Mouse (Mus musculus) testis, postnatal 14 days (tissue): Measurements from ENCODE around the gene Surf1.

Experiments used
- DNase-seq: peaks from one replicate; pipeline ENCODE4 v3.0.0; 2021; ENCODE audit warnings: low spot score

Surf1 gene

DNA sequence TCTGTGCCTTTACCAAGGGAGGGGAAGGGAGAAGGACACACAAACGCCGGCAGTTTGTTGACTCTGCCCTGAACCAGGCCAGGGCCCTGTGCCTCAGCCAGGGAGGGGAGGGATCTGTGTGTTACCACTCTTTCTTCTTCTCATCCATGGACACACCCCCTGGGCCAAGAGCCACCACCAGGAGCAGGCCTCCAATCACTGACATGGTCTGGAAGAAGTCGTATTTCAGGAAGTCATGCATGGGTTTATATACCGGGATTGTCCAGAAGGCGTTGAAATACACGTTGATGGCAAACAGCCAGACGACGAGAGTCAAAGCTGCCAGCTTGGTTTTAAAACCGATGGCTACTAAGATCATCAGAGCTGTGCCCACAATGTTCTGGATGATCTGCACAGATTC lies 5.5 kb upstream of the Surf1 start:
- DNase-seq: no peak

DNA sequence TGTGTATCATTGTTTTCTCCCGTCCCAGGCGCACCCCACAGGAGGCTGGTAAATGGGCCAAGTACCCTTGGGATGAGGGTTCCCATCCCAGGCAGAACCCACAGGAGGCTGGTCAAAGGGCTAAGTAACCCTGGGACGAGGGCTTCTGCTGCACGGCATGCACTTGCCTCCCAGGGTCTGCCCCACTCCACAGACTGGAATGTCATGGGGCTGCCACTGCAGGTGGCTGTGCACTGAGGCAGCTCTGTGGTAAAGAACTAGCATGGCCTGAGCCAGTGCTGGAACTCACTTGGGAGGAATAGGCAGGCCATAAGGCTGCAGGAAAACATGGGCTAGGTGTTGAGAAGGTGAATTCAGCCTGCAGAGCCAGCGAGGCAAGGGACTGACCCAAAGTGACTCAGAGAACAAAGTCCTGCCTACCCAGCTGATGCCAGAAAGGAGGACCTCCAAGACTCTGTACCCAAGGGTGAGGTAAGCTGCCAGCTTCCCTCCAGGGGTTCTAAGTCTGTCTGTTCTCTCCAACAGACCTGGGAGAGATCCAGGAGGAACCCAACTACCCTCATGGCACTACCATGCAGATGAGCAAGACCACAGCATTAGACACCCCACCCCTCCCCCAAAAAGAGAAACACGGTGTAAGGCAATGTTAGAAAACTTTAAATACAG lies 4.0 kb upstream of the Surf1 start:
- DNase-seq: no peak

DNA sequence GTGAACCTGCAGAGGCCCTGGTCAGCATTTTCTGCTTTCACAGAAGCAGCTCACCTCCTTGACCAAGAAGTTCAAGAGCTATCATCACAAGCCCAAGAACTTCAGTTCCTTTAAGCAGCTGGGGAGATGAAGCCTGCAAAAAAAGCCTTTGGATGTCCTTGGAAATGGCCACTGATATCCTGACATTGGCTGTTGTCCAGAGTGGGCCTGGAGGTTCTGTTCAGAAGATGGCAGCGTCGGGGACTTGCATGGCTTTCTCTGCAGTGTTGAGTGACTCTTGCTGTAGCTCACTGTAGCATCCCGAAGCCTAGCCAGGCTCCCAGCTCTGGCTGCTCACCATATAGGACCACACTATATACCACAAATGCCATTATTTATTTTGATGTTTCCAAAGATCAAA lies 3.4 kb upstream of the Surf1 start:
- DNase-seq: no peak

DNA sequence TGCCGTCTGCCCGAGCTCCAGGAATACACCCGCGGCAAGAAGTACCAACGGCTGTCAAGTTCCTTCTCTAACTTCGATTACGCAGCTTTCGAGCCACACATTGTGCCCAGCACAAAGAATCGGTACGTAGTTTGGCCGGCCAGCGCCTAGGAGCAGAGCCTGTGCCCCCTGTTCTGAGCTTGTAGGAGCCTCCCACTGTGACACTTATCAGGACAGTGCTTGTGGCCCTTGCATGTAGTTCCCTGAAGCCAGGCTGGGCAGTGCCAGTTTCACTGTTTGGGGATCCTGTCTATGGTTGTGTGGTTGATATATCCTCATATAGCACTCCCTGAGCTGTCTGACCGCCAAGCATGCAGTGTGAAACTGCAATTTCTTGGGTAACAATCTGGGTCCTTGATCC lies 408 bp upstream of the Surf1 start:
- DNase-seq: no peak

DNA sequence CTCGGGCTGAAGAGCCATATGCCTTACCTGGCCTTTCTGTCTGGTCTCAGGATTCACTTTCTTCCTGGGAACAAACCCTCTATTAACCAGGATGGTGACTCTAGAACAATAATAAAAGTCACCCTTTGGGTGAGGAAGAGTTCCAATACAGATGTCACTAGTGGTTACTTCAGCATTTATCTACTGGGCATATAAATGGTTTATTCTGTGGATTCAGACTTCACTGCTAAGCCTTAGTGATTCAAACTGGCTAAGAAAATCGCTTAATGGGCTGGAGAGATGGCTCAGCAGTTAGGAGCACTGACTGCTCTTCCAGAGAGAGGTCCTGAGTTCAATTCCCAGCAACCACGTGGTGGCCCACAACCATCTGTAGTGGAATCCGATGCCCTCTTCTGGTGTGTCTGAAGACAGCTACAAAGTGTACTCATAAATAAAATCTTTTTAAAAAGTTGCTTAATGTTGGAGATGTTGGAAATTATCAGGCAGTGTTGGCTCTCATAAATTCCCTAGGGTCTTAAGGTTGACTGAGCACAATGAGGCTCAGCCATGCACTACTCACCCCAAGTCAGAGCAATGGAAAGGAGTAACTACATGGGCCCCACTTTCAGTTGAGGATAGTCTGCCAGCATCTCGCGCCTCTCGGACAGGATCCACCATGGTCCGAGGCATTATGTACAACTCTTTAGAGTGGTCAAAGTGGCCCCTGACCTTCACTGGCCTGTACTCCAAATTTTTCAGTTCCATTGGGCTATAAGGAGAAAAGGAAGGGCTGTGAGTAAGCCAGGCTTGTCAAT lies 2.0 kb downstream of the Surf1 start:
- DNase-seq: no peak

DNA sequence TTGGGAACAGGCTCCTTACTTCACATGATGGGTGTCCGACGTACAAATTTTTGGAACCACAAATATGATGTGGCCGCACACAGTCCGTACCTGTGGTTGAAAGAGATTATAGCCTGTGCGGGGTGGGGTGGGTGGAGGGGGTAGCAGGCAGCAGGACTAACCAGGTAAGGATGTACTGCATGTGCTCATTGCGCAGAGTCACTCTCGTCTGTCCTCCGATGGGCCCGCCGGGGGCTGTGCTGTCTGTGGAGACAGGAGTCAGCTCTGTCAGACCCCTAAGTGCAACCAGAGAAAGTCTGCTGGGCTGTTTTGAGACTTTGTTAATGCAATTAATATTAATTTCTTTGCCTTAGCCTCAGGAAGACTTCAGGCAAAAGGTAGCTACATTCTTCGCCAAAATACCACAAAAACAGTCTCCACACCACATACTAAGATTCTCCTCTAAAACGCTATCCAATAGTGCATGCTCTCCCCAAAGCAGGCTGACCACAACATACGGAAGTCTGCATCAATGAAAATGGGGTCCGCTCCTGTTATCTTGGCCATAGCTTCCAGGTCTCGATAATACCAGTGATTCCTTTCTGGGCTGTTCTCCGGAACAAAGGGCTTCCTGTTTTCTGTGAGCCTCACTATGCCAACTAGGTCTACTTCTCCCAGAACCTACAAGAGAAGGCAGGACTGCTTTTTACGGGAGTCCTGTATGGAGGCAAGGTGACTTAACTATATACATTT lies 2.7 kb downstream of the Surf1 start:
- no peak for DNase-seq

DNA sequence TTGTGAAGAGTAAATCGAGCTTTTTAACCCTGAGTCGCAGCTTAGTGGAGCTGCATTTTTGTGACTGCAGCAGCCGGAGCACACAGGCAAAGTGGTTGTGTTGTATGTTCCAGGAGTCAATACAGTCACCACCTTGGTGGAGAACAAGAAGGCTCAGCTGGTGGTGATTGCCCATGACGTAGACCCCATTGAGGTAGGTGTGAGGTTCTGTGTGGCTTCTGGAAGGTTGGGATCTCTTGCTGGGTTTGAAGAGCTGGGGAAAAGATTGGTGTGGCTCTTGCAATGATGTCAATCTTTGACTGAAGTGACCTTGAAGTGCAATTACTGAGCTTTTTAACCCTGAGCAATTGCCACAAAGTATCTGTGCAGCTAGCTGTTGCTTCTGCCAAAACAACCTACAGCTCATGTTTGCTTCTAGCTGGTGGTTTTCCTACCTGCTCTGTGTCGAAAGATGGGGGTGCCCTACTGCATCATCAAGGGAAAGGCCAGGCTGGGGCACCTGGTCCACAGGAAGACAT lies 4.0 kb downstream of the Surf1 start:
- no peak for DNase-seq

DNA sequence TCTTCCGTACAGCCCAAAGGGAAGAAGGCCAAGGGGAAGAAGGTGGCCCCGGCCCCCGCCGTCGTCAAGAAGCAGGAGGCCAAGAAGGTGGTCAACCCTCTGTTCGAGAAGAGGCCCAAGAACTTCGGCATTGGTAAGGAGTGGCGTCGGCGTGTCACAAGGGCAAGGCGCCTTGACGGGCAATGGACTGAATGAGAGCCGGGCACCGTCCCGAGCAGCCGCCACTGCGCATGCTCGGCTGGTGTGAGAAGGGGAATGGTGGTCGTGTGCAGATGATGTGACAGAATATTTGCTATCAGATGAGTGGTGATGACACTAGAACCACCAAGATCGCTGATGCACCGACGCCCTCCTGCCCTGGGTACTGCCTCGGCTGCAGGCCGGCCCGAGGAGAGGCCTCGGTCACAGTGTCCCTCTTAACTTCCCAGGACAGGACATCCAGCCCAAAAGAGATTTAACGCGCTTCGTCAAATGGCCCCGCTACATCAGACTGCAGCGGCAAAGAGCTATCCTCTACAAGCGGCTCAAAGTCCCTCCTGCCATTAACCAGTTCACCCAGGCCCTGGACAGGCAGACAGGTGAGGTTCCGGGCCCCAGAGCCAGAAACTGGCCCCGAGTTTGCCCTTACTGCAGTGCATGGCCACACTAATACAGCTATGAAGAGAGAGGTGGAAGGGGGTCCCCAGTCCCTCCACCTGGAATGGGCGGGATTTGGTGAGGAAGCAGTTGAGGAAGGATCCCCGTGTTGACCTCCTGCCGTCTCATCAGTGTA lies 5.2 kb downstream of the Surf1 start:
- peak; percentile 73 for DNase-seq

DNA sequence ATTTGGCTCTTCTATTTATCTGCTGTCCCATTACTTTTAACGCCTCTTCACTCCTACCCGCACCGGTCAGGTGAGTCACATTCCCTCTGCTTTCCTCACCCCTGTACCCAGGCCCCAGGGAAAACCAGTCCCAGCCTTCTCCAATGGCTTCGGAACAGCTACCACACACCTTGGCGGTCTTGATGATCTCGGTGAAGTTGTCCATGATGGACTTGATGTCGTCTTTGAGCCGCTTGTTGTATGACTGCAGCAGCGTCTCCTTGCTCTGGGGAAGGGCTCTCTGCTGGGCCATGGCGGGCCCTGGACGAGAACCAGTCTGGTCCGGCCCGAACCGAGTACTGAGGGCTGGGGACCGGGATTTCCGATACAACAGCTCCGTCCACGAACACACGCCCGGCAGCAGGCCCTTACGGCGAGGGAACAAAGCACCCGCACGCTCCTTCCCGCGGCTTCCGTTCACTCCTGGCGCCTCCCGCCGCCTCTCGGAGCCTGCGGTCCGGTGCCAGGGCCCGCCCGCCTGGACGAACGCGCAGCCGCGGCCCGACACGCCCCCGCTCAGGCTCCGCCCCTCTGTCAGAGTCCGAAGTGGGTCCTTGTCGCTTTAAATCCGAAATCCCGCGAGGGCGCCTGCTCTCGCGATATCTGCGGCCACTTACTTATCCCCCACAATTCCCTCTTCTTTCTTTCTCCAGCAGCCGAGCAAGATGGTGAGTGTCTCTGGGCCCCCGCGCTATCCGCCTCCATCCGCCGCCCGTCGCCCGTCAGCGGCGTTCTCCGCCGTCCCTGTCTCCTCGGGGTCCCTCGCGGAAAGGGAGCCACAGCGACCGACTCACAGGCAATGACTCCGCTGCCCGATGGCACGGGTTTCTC lies 6.0 kb downstream of the Surf1 start, which contains the start of the genes Med22 and Rpl7a:
Med22 (minus strand) TSS at position 554 of the 870 bp plus-strand sequence.
Rpl7a (plus strand) TSS at position 641 of the 870 bp plus-strand sequence.
- DNase-seq: peak; percentile 99

DNA sequence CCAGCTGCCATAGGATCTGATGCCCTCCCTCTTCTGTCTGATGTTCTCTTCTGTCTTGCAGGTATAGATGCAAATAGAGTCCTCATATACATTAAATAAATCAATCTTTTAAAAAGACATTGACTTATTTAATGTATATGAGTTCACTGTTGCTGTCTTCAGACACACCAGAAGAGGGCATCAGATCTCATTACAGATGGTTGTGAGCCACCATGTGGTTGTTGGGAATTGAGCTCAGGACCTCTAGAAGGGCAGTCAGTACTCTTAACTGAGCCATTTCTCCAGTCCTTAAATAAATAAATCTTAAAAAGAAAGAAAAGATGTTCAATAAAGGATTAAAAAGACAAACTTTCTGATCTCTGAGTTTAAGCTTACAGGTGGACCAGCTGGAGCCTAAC lies 6.9 kb downstream of the Surf1 start:
- no peak for DNase-seq

DNA sequence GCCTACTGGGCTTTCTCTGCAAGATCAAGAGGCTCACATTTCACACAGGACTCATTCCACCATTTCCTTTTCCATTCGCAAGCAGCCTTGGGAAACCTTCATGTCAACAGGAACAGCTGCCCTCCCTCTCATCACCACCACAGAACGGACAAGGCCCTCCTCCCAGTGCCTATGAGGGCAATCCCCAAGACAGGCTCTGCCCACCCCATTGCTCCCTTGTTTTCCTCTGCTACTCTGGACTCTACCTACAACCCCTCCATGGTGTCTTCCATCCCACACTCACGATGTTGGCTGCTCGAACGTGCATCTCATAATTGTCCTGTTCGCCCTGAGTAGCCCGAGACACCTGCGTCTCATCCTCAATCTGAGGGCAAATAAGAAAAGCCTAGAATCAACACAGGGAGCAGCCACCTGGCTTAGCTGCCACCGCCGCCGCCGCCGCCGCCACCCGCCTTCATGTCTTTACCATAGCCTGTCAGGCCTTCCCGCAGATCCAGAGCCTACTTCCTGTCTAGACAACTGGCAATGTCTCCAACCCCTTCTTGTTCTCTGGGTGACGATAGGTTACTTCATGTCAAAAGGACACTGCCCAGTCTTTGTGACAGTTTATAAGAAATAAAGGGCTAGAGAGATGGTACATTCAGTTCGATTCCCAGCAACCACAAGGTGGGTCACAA lies 7.5 kb downstream of the Surf1 start:
- DNase-seq: no peak

DNA sequence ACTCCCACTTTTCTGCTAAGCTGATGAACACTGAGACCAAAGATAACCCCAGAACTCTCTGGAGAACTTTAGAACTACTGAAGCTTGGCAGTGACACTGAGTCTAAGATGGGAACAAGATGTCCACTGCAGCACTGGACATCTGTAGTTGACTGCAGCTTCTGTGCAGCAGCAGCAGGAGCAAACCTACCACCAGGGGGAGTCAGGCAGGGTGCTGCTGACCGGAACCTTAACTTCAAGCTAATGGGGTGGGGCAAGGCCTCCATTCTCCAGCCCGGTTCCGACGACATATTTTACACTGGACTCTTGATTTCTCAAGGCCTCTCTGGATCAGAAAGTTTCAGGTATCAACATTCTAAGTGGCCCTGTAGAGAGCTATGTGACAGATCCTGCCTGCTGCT lies 9.2 kb downstream of the Surf1 start:
- no peak for DNase-seq

DNA sequence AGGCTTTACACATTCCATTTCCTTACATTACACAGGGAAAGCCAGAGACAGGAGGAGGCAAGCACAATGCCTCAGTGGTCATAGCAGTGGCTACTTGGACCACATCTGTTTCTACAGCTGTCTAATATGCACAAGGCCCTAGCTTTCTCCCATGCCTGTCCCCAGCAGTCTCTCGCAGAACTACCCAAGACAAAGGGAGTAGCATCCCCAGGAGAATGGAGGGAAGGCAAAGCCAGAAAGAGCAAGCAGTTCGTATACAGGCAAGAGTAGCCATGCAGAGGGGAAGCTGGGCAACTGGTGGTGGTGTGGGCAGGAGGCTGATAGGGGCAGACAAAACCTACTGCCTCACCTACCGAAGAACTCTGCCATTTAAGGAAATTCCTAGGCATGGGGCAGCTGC lies 9.9 kb downstream of the Surf1 start:
- no peak for DNase-seq

DNA sequence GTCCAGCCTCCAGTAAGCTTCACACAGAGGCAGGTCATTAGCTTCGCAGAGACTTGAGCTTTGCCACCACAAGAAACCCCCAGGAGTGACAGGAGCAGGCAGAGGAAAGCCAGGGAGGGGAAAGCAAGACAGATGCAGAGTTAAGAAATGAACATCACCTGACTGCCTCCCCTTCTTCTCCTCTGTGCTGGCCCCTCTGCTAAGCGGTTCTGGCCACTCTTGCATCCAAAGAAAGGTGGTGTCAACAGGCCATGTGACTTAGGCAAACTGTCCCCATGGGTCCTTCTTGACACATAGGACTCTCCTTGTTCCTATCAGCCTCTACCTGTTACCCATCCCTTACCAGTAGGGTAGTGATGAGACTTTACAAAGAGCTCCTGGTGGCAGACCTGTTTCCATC lies 10.4 kb downstream of the Surf1 start:
- DNase-seq: no peak

DNA sequence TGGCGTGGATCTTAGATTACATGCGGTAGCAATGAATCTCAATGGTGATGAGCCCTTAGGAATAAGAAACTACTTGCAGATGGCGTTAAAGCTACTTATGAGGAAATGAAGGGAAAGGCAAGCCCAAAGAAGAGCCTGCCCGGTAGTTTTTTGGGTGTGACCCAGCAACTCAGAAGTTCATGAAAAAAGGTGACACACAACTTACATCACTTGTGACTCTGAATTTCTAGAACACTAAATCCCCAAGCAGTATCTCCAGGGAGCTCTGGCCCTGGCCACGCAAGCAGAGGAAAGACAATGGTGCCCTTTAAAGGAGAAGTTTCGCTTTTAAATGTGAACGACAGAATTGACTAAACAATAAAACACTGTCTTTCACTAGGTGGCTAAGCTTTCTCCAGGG lies 13.0 kb downstream of the Surf1 start:
- no peak for DNase-seq

DNA sequence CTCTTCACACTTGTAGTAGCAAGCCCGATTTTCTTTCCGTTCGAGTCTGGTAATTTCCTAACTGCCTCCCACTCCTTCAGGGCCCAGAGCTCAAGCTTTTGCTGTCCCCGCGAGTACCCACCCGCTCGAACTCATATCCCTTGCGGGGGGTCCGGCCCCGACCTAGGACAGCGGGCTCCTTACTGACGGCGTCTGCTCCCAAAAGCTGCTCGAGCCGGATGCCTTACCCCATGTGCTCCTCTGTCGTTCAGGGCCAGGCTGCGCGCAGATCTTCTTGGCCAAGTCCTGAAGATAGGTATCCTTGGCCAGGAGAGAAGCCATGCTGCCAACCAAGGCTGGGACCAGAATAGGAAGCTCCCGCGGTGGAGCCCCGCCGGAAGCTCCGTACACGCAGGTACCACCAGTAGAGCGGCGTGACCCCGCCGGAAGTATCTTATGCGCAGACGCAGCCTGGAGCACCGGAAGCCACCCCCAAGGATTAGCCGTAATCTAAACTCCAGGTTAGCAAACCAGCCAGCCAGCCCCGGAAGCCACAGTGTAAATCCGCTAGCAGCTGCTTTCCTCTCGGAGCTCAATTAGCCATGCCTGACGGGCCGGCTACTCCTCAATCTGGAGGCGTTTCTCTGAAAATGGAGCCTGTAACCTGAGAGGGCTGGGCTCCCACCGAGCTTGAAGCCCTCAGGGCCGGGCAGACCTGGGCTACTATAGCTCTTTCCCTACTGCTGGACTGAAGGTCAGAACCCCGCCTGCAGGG lies 13.7 kb downstream of the Surf1 start, which contains the start of gene Surf6:
Surf6 (minus strand) TSS at position 413 of the 754 bp plus-strand sequence.
- peak; percentile 95 for DNase-seq

DNA sequence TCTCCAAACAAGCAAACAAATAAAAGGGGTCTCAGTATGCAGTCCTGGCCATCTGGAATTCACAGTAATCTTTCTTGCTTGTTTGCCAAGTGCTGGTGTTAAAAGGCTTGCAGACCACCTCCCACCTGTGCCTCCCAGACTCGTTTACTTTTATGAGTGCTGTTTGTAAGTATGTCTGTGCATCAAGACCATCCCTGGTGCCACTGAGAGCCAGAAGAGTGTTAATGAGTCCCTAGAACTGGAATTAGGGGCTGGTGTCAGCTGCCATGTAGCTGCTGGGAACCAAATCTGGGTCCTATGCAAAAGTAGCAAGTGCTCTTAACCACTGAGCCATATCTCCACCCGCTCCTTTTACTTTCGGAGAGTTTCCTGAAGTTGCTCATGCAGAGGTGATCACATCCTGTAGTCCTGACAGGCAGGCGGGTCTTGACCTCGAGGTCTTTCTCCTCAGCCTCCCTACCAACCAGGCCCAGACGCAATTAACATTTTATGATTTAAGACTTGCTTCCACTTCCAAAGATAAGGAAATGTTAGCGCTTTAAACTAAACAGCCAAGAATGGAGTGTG lies 14.4 kb downstream of the Surf1 start:
- DNase-seq: no peak

DNA sequence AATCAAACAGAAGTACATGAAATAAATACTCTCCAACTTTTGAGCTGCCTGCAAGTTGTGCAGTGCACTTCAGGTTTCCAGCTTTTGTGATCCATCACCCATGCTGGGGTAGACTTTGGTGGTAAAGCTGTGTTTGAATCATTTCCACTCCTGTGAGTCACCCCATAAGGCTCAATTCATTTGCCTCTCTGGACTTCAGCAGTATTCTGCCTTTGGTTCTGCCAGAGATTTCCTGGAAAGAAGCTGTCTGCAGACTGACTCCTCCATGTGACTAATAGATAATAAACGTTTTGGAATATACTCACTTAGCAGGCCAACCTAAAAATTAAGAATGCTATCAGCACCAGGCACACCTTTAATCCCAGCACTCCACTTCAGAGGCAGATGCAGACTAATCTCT lies 15.6 kb downstream of the Surf1 start:
- DNase-seq: no peak

DNA sequence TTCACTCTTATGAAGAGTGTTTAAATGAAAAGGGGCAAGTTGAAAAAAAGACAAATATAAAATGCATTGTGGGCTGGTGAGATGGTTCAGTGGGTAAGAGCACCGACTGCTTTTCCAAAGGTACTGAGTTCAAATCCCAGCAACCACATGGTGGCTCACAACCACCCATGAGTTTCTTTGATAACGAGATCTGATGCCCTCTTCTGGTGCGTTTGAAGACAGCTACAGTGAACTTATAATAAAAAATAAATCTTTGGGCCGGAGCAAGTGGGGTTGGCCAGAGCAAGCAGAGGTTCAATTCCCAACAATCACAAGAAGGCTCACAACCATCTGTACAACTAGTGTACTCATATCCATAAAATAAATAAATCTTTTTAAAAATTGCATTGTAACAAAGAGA lies 20.4 kb downstream of the Surf1 start:
- no peak for DNase-seq
